Mouse (Mus musculus) granulocyte monocyte progenitor cell, adult 5-6 weeks (primary cell): ENCODE results near the gene Adrm1. TPM values are rescaled to one million over a fixed set of nuclear protein-coding genes. Genes with fewer than 3 reads are reported as not detected.
A peak's percentile ranks its signal among the peaks of the same experiment; 100 is the strongest.
"Not testable (repeated sequence)": the region's sequence is repeated elsewhere in the genome, so short reads cannot be mapped to it uniquely, and the experiment has no call there.

Experiments
- ATAC-seq: replicated peaks from 2 replicates; pipeline ENCODE4 v1.8.0; 2016; ENCODE audit warnings: mild to moderate bottlenecking, moderate TSS enrichment, inconsistent platforms; ENCODE audit not compliant: poor library complexity, severe bottlenecking
- total RNA-seq, 2 experiments: library from RNA; stranded (forward) in 1 of 2; stranded (reverse) in 1 of 2; fragments of 200-712, 200-1000 nt in 1 of 2; fragments of >200 nt in 1 of 2; fragmentation: Nextera tagmentation in 1 of 2; gene quantifications; 2 replicates each; pipeline ENCODE4 v1.2.3; 2014 to 2017

The Adrm1 gene
- 101 and 102 TPM in 2 replicates for total RNA-seq (2014; fragmentation: Nextera tagmentation)
- 48.5 and 74.2 TPM in 2 replicates for total RNA-seq (2017)

- peak; percentile 84 for ATAC-seq
These were observed at the start of gene Adrm1 for GRCm38 (mm10) chr2:180170806-180171521. TSS of gene Adrm1 (plus strand) at chr2:180171485.

GRCm38 (mm10) chr2:180124192-180124591 lies 47.1 kb upstream of the Adrm1 start:
- ATAC-seq = no peak

GRCm38 (mm10) chr2:180126195-180126594 lies 45.1 kb upstream of the Adrm1 start:
- ATAC-seq = peak; percentile 74

GRCm38 (mm10) chr2:180127675-180128074 lies 43.6 kb upstream of the Adrm1 start:
- peak; percentile 86 for ATAC-seq

- ATAC-seq = no peak
These were observed 38.1 kb upstream of the Adrm1 start for GRCm38 (mm10) chr2:180133231-180133630.

GRCm38 (mm10) chr2:180133911-180134310 lies 37.4 kb upstream of the Adrm1 start:
- ATAC-seq = peak; percentile 80

- ATAC-seq = no peak
These were observed 35.9 kb upstream of the Adrm1 start for GRCm38 (mm10) chr2:180135414-180135813.

- ATAC-seq = no peak
These were observed 25.2 kb upstream of the Adrm1 start for GRCm38 (mm10) chr2:180146091-180146490.

- no peak for ATAC-seq
These were observed 23.9 kb upstream of the Adrm1 start for GRCm38 (mm10) chr2:180147379-180147778.

- ATAC-seq = no peak
These were observed 22.7 kb upstream of the Adrm1 start for GRCm38 (mm10) chr2:180148551-180148950.

GRCm38 (mm10) chr2:180154796-180155195 lies 16.5 kb upstream of the Adrm1 start:
- ATAC-seq = no peak

GRCm38 (mm10) chr2:180158627-180159026 lies 12.7 kb upstream of the Adrm1 start:
- no peak for ATAC-seq

- no peak for ATAC-seq
These were observed 5.4 kb upstream of the Adrm1 start for GRCm38 (mm10) chr2:180165855-180166254.

GRCm38 (mm10) chr2:180166869-180167268 lies 4.4 kb upstream of the Adrm1 start:
- no peak for ATAC-seq

- no peak for ATAC-seq
These were observed 1.0 kb upstream of the Adrm1 start for GRCm38 (mm10) chr2:180170151-180170805.

GRCm38 (mm10) chr2:180171522-180172070 lies 311 bp downstream of the Adrm1 start:
- peak; percentile 48 for ATAC-seq

- no peak for ATAC-seq
These were observed 867 bp downstream of the Adrm1 start for GRCm38 (mm10) chr2:180172152-180172551.

GRCm38 (mm10) chr2:180173163-180173562 lies 1.9 kb downstream of the Adrm1 start:
- peak; percentile 18; the same call in 1 of the 2 replicates for ATAC-seq

GRCm38 (mm10) chr2:180173711-180174110 lies 2.4 kb downstream of the Adrm1 start:
- ATAC-seq = not testable (repeated sequence)

- no peak for ATAC-seq
These were observed 2.8 kb downstream of the Adrm1 start for GRCm38 (mm10) chr2:180174121-180174520.

- no peak for ATAC-seq
These were observed 4.4 kb downstream of the Adrm1 start for GRCm38 (mm10) chr2:180175725-180176124.
